Mouse (Mus musculus) hindbrain, embryonic 13.5 days (tissue): ENCODE results near the gene Gm7951. TPM values are rescaled to one million over a fixed set of nuclear protein-coding genes. Genes with fewer than 3 reads are reported as not detected.
"Not testable (repeated sequence)": the region's sequence is repeated elsewhere in the genome, so short reads cannot be mapped to it uniquely, and the experiment has no call there.

Experiments
- ATAC-seq: fragments of 200-750 bp; cut with Nextera tagmentation; 2 replicates; pipeline ENCODE4 v1.8.0; 2017; ENCODE audit warnings: moderate TSS enrichment; ENCODE audit not compliant: low FRiP score
- H3K27ac ChIP-seq: fragments of 300-500 bp; sonication (generic); 2 replicates; pipeline ENCODE4 v1.5.1; 2015; ENCODE audit warnings: inconsistent platforms, mild to moderate bottlenecking, moderate library complexity
- H3K27me3 ChIP-seq: fragments of 300-500 bp; sonication (generic); 2 replicates; pipeline ENCODE4 v1.6.1; 2015; ENCODE audit warnings: mild to moderate bottlenecking, inconsistent platforms
- H3K36me3 ChIP-seq: fragments of 300-500 bp; sonication (generic); 2 replicates; pipeline ENCODE4 v1.6.1; 2015; ENCODE audit warnings: mild to moderate bottlenecking, inconsistent platforms
- H3K4me1 ChIP-seq: fragments of 300-500 bp; sonication (generic); replicated peaks from 2 replicates; pipeline ENCODE4 v1.6.1; 2015; ENCODE audit warnings: inconsistent platforms
- H3K4me2 ChIP-seq: fragments of 300-500 bp; sonication (generic); 2 replicates; pipeline ENCODE4 v1.6.1; 2015; ENCODE audit warnings: inconsistent platforms, mild to moderate bottlenecking, moderate library complexity
- H3K4me3 ChIP-seq: fragments of 300-500 bp; sonication (generic); 2 replicates; pipeline ENCODE4 v1.5.1; 2015; ENCODE audit warnings: mild to moderate bottlenecking, inconsistent platforms
- H3K9ac ChIP-seq: fragments of 300-500 bp; sonication (generic); 2 replicates; pipeline ENCODE4 v1.6.1; 2015; ENCODE audit warnings: mild to moderate bottlenecking, inconsistent platforms
- H3K9me3 ChIP-seq: fragments of 300-500 bp; sonication (generic); 2 replicates; pipeline ENCODE4 v1.6.1; 2016; ENCODE audit warnings: inconsistent platforms
- WGBS: fragments of 180-500 bp; shearing (Covaris S2); methylation state at CpG from one replicate; pipeline ENCODE4 v1.1.7; 2015; 5-methylcytosine and 5-hydroxymethylcytosine counted together
- polyA plus RNA-seq: library from polyadenylated mRNA; unstranded; fragments of >200 nt; fragmentation: Nextera tagmentation; extraction: Ambion mirVana; gene quantifications from 2 replicates; pipeline ENCODE4 v1.2.1, GENCODE M21; 2015

Gene Gm7951
- polyA plus RNA-seq = not detected in 2 replicates

DNA sequence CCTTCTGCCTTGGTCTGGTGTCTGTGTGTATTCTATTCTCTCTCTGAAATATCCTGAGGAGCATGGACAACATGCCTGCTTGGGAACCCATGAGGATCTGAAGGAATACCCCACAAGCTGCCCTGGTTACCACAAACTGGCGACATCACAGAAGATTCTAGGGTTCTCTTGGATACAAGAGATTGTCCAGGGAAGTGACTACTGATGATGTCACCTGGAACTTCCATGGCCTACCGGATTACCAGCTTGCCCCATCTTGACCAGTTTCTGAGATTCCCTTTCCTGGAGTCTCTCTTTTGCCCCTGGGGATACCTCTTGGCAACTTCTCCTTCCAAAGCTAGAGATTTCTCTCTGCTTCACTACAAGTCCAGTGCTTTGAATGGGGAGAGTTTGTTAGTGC, at the start of gene Gm7951:
Gm7951 (minus strand) TSS at position 101 of the 400 bp plus-strand sequence.
- not testable (repeated sequence) for H3K4me1 ChIP-seq, ATAC-seq, H3K27ac ChIP-seq, H3K9ac ChIP-seq, H3K9me3 ChIP-seq, H3K36me3 ChIP-seq, H3K27me3 ChIP-seq, H3K4me3 ChIP-seq, H3K4me2 ChIP-seq
- WGBS = 67% methylated on average over 1 of the region's 2 CpGs

DNA sequence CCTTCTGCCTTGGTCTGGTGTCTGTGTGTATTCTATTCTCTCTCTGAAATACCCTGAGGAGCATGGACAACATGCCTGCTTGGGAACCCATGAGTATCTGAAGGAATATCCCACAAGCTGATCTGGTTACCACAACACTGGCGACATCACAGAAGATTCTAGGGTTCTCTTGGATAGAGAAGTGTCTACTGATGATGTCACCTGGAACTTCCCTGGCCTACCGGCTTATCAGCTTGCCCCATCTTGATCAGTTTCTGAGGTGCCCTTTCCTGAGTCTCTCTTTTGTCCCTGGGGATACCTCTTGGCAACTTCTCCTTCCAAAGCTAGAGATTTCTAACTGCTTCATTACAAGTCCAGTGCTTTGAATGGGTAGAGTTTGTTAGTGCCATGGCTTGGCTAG, 45.4 kb upstream of the Gm7951 start, which contains the start of gene Gm17027:
Gm17027 (minus strand) TSS at position 101 of the 400 bp plus-strand sequence.
- not testable (repeated sequence) for H3K4me3 ChIP-seq, H3K4me2 ChIP-seq, H3K4me1 ChIP-seq, H3K9me3 ChIP-seq, H3K9ac ChIP-seq, ATAC-seq, H3K36me3 ChIP-seq, H3K27me3 ChIP-seq, H3K27ac ChIP-seq
- WGBS = 87% methylated on average over 2 of the region's 2 CpGs

DNA sequence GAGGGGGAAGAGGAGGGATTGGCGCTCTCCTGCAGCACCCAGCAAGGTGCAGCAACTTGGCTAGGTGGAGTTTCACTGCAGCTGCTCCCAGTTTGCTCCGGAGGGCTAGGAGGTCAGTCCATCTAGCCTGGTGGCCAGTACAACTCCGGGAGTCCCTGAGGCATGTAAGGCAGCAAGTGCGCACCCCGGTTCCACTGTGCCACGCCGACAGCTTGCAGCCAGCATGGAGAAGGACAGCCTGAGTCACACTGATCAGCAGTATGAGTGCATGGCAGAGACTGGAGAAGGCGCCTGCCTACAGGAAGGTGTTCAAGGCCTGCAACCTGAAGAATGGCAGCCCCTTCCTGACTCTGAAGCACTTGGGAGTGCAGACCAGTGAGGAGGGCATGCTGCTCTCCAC, 17.4 kb upstream of the Gm7951 start:
- 78% methylated on average over 7 of the region's 8 CpGs for WGBS
- H3K27ac ChIP-seq, H3K4me1 ChIP-seq, H3K9me3 ChIP-seq, H3K9ac ChIP-seq, ATAC-seq, H3K36me3 ChIP-seq, H3K4me3 ChIP-seq, H3K4me2 ChIP-seq, H3K27me3 ChIP-seq: not testable (repeated sequence)

DNA sequence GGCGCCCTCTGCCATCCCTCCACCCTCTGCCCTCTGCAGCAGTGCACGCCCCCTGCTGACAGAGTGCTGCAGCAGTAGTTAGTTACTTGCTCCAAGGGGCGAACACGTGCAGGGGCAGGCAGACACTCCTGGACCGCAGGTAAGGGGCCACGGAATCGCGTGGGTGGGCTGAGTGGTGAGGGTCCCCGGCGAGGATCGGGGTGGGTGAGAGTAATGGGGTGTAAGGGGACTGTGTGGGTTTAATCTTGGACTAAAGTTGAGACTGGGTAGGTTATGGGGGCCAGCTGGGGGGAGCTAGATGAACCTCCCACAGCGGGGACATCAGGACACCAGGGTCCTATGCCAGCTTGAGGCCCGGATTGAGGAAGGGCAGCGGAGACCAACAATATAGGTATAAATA, 16.6 kb upstream of the Gm7951 start:
- not testable (repeated sequence) for H3K36me3 ChIP-seq, H3K4me2 ChIP-seq, ATAC-seq, H3K4me1 ChIP-seq, H3K4me3 ChIP-seq, H3K9me3 ChIP-seq, H3K9ac ChIP-seq, H3K27ac ChIP-seq, H3K27me3 ChIP-seq
- WGBS = 55% methylated on average over 13 of the region's 14 CpGs

Other genes starting within 250 kb of the Gm7951 start
- gene Gm7980, start 210.1 kb downstream of the Gm7951 start, polyA plus RNA-seq = not detected in 2 replicates
- gene 1700049E17Rik1, start 192.4 kb downstream of the Gm7951 start, polyA plus RNA-seq = not detected in 2 replicates
- not detected in 2 replicates for gene 1700024B05Rik, start 173.4 kb downstream of the Gm7951 start, polyA plus RNA-seq
- not detected in 2 replicates for gene Gm6401, start 149.4 kb downstream of the Gm7951 start, polyA plus RNA-seq
- gene Gm3543, start 134.0 kb downstream of the Gm7951 start, polyA plus RNA-seq = not detected in 2 replicates
- gene Gm17027, start 45.3 kb upstream of the Gm7951 start, polyA plus RNA-seq = not detected in 2 replicates
- not detected in 2 replicates for gene Gm3573, start 73.4 kb upstream of the Gm7951 start, polyA plus RNA-seq
- gene Gm17026, start 142.7 kb upstream of the Gm7951 start, polyA plus RNA-seq = not detected in 2 replicates
- gene Gm9611, start 180.0 kb upstream of the Gm7951 start, polyA plus RNA-seq = not detected in 2 replicates
- gene Gm7995, start 192.8 kb upstream of the Gm7951 start, polyA plus RNA-seq = not detected in 2 replicates